Mouse (Mus musculus): ENCODE measurements around the gene Rps18. TPM values are rescaled to one million over a fixed set of nuclear protein-coding genes. Genes with fewer than 3 reads are reported as not detected.

The Rps18 gene
- total RNA-seq, 1 experiment from 2014 or later: 1,150 TPM

GRCm38 (mm10) chr17:33977861-33978557, 22.2 kb upstream of the Rps18 start:
- ATAC-seq (replicated peaks in 1 of 2; ENCODE audit: insufficient read depth in 1 of 2, low FRiP score in 2 of 2, low TSS enrichment in 1 of 2, low read depth in 1 of 2, poor library complexity in 2 of 2, severe bottlenecking in 2 of 2): no peak

- ATAC-seq (replicated peaks in 1 of 2; ENCODE audit: insufficient read depth in 1 of 2, low FRiP score in 2 of 2, low TSS enrichment in 1 of 2, low read depth in 1 of 2, poor library complexity in 2 of 2, severe bottlenecking in 2 of 2): no peak
Observed at GRCm38 (mm10) chr17:33973572-33973971, 17.8 kb upstream of the Rps18 start.

GRCm38 (mm10) chr17:33972691-33973090, 16.9 kb upstream of the Rps18 start:
- ATAC-seq (replicated peaks in 1 of 2; ENCODE audit: insufficient read depth in 1 of 2, low FRiP score in 2 of 2, low TSS enrichment in 1 of 2, low read depth in 1 of 2, poor library complexity in 2 of 2, severe bottlenecking in 2 of 2): 0 out of 4 replicates have a peak, but pooled peaks of 1 of the 2 experiments have one; percentile 29

GRCm38 (mm10) chr17:33969394-33969793, 13.6 kb upstream of the Rps18 start:
- ATAC-seq (replicated peaks in 1 of 2; ENCODE audit: insufficient read depth in 1 of 2, low FRiP score in 2 of 2, low TSS enrichment in 1 of 2, low read depth in 1 of 2, poor library complexity in 2 of 2, severe bottlenecking in 2 of 2): no peak

- peak in 1 of 2 experiments; percentile 26; a peak in 1 of 4 replicates for ATAC-seq (replicated peaks in 1 of 2; ENCODE audit: insufficient read depth in 1 of 2, low FRiP score in 2 of 2, low TSS enrichment in 1 of 2, low read depth in 1 of 2, poor library complexity in 2 of 2, severe bottlenecking in 2 of 2)
Observed at GRCm38 (mm10) chr17:33968927-33969326, 13.1 kb upstream of the Rps18 start.

GRCm38 (mm10) chr17:33968489-33968888, 12.7 kb upstream of the Rps18 start:
- peak; percentile 86 to 89 for ATAC-seq (replicated peaks in 1 of 2; ENCODE audit: insufficient read depth in 1 of 2, low FRiP score in 2 of 2, low TSS enrichment in 1 of 2, low read depth in 1 of 2, poor library complexity in 2 of 2, severe bottlenecking in 2 of 2)

- no peak for ATAC-seq (replicated peaks in 1 of 2; ENCODE audit: insufficient read depth in 1 of 2, low FRiP score in 2 of 2, low TSS enrichment in 1 of 2, low read depth in 1 of 2, poor library complexity in 2 of 2, severe bottlenecking in 2 of 2)
Observed at GRCm38 (mm10) chr17:33965846-33966550, 10.2 kb upstream of the Rps18 start.

GRCm38 (mm10) chr17:33965082-33965845, 9.5 kb upstream of the Rps18 start:
- ATAC-seq (replicated peaks in 1 of 2; ENCODE audit: insufficient read depth in 1 of 2, low FRiP score in 2 of 2, low TSS enrichment in 1 of 2, low read depth in 1 of 2, poor library complexity in 2 of 2, severe bottlenecking in 2 of 2): no peak

GRCm38 (mm10) chr17:33962876-33963275, 7.1 kb upstream of the Rps18 start:
- no peak for ATAC-seq (replicated peaks in 1 of 2; ENCODE audit: insufficient read depth in 1 of 2, low FRiP score in 2 of 2, low TSS enrichment in 1 of 2, low read depth in 1 of 2, poor library complexity in 2 of 2, severe bottlenecking in 2 of 2)

- ATAC-seq (replicated peaks in 1 of 2; ENCODE audit: insufficient read depth in 1 of 2, low FRiP score in 2 of 2, low TSS enrichment in 1 of 2, low read depth in 1 of 2, poor library complexity in 2 of 2, severe bottlenecking in 2 of 2): no peak
Observed at GRCm38 (mm10) chr17:33959948-33960347, 4.1 kb upstream of the Rps18 start.

GRCm38 (mm10) chr17:33959135-33959534, 3.3 kb upstream of the Rps18 start:
- ATAC-seq (replicated peaks in 1 of 2; ENCODE audit: insufficient read depth in 1 of 2, low FRiP score in 2 of 2, low TSS enrichment in 1 of 2, low read depth in 1 of 2, poor library complexity in 2 of 2, severe bottlenecking in 2 of 2): no peak

GRCm38 (mm10) chr17:33958451-33958850, 2.6 kb upstream of the Rps18 start:
- ATAC-seq (replicated peaks in 1 of 2; ENCODE audit: insufficient read depth in 1 of 2, low FRiP score in 2 of 2, low TSS enrichment in 1 of 2, low read depth in 1 of 2, poor library complexity in 2 of 2, severe bottlenecking in 2 of 2): no peak

GRCm38 (mm10) chr17:33957493-33957892, 1.7 kb upstream of the Rps18 start:
- ATAC-seq (replicated peaks in 1 of 2; ENCODE audit: insufficient read depth in 1 of 2, low FRiP score in 2 of 2, low TSS enrichment in 1 of 2, low read depth in 1 of 2, poor library complexity in 2 of 2, severe bottlenecking in 2 of 2): no peak

- ATAC-seq (replicated peaks in 1 of 2; ENCODE audit: insufficient read depth in 1 of 2, low FRiP score in 2 of 2, low TSS enrichment in 1 of 2, low read depth in 1 of 2, poor library complexity in 2 of 2, severe bottlenecking in 2 of 2): no peak
Observed at GRCm38 (mm10) chr17:33956336-33956735, 535 bp upstream of the Rps18 start.

GRCm38 (mm10) chr17:33954646-33955554, 901 bp downstream of the Rps18 start:
- ATAC-seq (replicated peaks in 1 of 2; ENCODE audit: insufficient read depth in 1 of 2, low FRiP score in 2 of 2, low TSS enrichment in 1 of 2, low read depth in 1 of 2, poor library complexity in 2 of 2, severe bottlenecking in 2 of 2): 0 out of 4 replicates have a peak, but pooled peaks have one; percentile 1

- ATAC-seq (replicated peaks in 1 of 2; ENCODE audit: insufficient read depth in 1 of 2, low FRiP score in 2 of 2, low TSS enrichment in 1 of 2, low read depth in 1 of 2, poor library complexity in 2 of 2, severe bottlenecking in 2 of 2): no peak
Observed at GRCm38 (mm10) chr17:33953961-33954565, 1.7 kb downstream of the Rps18 start.

GRCm38 (mm10) chr17:33953310-33953709, 2.5 kb downstream of the Rps18 start:
- ATAC-seq (replicated peaks in 1 of 2; ENCODE audit: insufficient read depth in 1 of 2, low FRiP score in 2 of 2, low TSS enrichment in 1 of 2, low read depth in 1 of 2, poor library complexity in 2 of 2, severe bottlenecking in 2 of 2): no peak
